Mouse (Mus musculus): ENCODE results near the gene Hlcs.
A peak's percentile ranks its signal among the peaks of the same experiment; 100 is the strongest.
"Not testable (repeated sequence)": the region's sequence is repeated elsewhere in the genome, so short reads cannot be mapped to it uniquely, and the experiment has no call there.

Hlcs gene

GRCm38 (mm10) chr16:94313229-94314030 is at the start of gene Hlcs:
TSS of gene Hlcs (minus strand) at chr16:94313571.
- DNase-seq = peak; percentile 97 to 99

- peak; percentile 15 to 21 for DNase-seq
Observed at GRCm38 (mm10) chr16:94362174-94362873, 49.0 kb upstream of the Hlcs start.

DNA sequence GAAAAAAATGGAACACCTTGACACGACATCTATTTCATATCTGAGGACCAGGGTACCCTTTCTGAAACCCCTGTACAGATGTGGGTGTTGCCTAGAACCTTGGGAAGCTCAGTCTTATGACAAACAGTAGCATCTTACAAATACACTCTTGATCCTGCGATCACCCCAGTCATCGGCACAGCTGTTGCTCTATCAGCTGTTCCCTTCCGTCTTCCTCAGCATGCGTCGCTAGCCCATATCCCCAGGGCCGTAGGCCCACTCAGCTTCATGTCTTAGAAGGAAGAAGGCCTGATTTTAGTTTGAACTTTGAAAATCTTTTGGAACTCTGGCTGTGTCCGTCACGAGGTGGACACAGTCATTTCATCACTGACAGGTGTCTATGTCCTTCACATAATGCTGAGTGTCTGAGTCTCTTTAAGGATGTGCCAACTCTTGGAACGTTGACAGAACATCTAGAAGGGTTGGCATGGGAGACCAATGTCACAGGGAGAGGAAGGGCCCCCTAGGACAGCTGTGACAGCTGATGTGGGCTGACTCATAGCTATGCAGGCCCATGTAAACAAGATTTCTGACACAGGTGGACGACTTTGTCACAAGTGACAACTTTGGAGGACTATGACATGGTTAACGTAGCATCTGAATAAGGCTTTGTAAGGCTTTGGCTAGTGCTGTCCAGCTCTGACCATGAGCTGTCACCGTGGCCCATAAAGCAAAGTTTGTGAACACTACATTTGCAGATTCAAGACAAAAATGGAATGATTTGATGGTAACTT is 47.4 kb upstream of the Hlcs start:
- no peak for DNase-seq

DNA sequence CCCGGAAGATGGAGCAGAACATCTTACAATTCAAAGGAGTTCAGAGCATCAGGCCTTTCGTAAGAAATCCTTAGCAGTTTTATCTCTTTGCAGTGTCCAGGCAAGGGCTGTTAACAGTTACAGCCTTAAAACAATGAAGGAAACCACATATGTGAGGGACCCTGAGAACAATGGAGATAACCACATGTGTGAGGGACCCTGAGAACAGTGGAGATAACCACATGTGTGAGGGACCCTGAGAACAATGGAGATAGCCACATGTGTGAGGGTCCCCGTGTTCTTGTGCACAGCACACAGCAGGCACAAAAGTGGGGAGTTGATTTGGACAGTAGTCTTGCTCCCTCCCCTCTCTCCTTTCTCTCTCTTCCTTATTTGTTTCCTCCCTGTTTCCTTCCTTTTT is 44.7 kb upstream of the Hlcs start:
- DNase-seq = no peak

DNA sequence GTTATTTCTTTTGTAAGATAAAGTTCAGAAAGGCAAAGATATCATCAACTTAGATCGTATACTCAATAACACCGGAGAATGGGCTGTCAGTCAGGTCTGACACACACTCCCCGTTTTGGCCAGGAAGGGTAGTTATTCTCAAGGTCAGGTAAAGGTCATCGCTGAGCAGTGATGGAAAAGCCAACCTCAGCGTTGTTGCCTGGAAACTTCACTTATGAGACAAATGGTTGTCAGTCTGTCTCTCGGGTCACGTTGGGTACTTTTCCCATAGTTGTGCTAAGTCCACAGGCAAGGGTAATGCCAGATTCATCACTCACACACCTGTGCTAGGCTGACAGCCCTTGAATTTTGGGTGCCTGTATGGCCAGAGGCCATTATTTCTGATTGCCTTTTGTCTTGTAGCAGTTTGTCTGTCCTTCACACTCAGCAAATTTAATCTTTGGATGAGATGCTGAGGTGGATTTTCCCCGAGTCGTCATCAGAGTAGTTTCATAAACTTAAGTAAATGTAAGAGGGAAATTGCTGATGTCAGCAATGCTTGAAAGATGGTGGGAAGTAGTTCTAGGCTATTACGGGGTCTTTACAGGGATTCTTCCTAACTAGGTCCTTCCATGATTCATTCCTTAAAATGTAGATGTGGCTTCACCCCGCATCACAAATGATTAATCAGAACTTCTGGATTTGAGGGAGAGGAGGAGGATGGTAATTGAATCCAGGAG is 43.6 kb upstream of the Hlcs start:
- DNase-seq = no peak

DNA sequence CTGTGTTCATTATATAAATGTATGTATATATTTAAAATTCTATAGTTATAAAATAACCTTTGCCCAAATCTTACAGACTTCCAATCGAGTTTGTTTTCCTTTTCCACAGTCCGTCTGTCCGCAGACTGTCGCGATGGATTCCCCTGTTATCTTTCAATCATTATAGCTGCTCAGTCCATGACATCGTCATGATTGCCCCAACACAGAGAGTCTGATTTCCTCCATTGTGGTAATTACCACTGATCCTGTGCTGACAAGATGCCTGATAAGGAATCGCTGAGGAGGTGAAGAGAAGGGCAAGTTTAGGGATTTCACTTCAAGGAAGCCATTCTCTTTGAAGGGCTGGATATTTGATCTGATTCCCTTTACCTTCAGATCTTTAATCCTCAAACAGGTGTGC is 42.7 kb upstream of the Hlcs start:
- DNase-seq = no peak

- peak in 1 of 2 experiments; percentile 25 for DNase-seq
Observed at GRCm38 (mm10) chr16:94354450-94354849, 41.1 kb upstream of the Hlcs start.

- no peak for DNase-seq
Observed at GRCm38 (mm10) chr16:94350287-94350677, 36.9 kb upstream of the Hlcs start.

GRCm38 (mm10) chr16:94349588-94350286 is 36.4 kb upstream of the Hlcs start:
- DNase-seq = peak; percentile 34 to 42

- no peak for DNase-seq
Observed at GRCm38 (mm10) chr16:94348779-94349178, 35.4 kb upstream of the Hlcs start.

DNA sequence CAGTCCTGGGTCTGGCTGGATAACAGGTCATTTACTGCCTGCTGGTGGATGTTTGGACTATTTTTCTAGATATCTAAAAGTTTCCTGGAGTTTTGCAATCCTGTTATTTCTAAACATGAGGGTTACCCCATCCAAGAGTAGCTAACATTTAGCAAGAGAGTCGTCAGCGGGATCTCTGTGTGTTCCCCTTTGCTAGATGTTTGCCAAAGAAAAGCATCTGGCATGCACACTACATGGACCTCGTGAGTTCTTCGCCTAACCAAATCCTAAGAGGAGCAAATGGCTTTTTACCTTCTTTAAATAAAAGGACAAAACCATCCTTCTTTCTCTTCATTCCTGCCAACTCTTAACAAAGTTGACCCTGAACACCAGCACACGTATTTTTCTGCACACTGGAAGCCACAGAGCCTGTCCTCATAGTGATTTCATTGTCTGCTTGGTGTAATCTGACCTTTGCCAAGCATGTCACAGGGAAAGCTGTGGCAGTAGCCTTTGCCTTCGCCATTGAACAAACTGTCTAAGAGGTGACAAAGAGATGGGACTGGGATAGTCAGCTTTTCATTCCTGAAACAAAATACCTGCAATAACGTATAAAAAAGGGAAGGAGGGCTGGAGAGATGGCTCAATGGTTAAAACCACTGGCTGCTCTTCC is 33.8 kb upstream of the Hlcs start:
- no peak for DNase-seq

GRCm38 (mm10) chr16:94345733-94346132 is 32.4 kb upstream of the Hlcs start:
- DNase-seq = no peak

GRCm38 (mm10) chr16:94339164-94340160 is 26.1 kb upstream of the Hlcs start:
- not testable (repeated sequence) for DNase-seq

- DNase-seq = no peak
Observed at GRCm38 (mm10) chr16:94335656-94336055, 22.3 kb upstream of the Hlcs start.

DNA sequence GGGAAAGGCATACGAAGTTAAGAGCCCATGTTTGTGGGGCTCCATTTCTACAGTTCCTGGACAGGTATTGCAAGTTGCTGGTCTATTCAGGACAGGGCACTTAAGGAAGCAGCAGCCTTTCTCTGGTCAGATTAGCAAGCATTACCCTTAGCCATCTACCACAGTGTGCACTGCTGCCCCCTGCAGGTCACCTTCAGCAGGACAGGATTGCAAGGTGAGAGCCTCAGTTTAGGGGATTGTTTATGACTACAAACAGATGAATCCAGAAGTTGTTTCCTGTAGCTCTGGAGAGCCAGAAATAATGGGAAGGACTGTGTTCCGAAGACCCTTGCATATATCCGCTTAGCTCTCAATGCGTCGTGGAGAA is 18.5 kb upstream of the Hlcs start:
- peak; percentile 76 to 92 for DNase-seq

- DNase-seq = no peak
Observed at GRCm38 (mm10) chr16:94331233-94331885, 18.0 kb upstream of the Hlcs start.

- DNase-seq = no peak
Observed at GRCm38 (mm10) chr16:94330429-94330828, 17.1 kb upstream of the Hlcs start.

- peak in 1 of 2 experiments; percentile 37 for DNase-seq
Observed at GRCm38 (mm10) chr16:94328881-94329867, 15.8 kb upstream of the Hlcs start.
